Mouse (Mus musculus) liver, adult 2 months (tissue): ENCODE measurements at regions not wholly inside any gene's neighbourhood (a gene's known extent, or its start where the extent isn't known, plus 50 kb on each side); places are given as distances from the start of the nearest gene placed in this dataset.

Source experiments
- DNase-seq: peaks from one replicate; pipeline ENCODE4 v3.0.0-alpha.2; 2011; ENCODE audit warnings: low read depth, low spot score; ENCODE audit errors: extremely low read depth
- H3K27ac ChIP-seq: fragments of 200-500 bp; replicated peaks from 2 replicates; pipeline ENCODE4 v1.5.1; 2012; ENCODE audit warnings: low read depth, mild to moderate bottlenecking, control low read depth, inconsistent platforms, low read length; ENCODE audit not compliant: insufficient read depth
- H3K27me3 ChIP-seq: fragments of 200-500 bp; 2 replicates; pipeline ENCODE4 v1.6.1; 2012; ENCODE audit warnings: mild to moderate bottlenecking, moderate library complexity, low read length, inconsistent platforms; ENCODE audit not compliant: control insufficient read depth, insufficient read depth
- H3K36me3 ChIP-seq: fragments of 200-500 bp; 2 replicates; pipeline ENCODE4 v1.6.1; 2012; ENCODE audit warnings: low read length, inconsistent platforms; ENCODE audit not compliant: control insufficient read depth, insufficient read depth
- H3K4me1 ChIP-seq: fragments of 200-500 bp; 2 replicates; pipeline ENCODE4 v1.6.1; 2011; ENCODE audit warnings: low read length; ENCODE audit not compliant: control insufficient read depth, insufficient read depth
- H3K4me3 ChIP-seq: fragments of 200-500 bp; 2 replicates; pipeline ENCODE4 v1.5.1; 2011; ENCODE audit warnings: low read depth, mild to moderate bottlenecking, control low read depth, low read length, moderate library complexity; ENCODE audit not compliant: insufficient read depth
- H3K79me2 ChIP-seq: fragments of 200-500 bp; 2 replicates; pipeline ENCODE4 v1.6.1; 2012; ENCODE audit warnings: inconsistent platforms, mild to moderate bottlenecking, low read length, moderate library complexity; ENCODE audit not compliant: control insufficient read depth, insufficient read depth
- H3K9ac ChIP-seq: fragments of 200-500 bp; 2 replicates; pipeline ENCODE4 v1.6.1; 2012; ENCODE audit warnings: low read depth, mild to moderate bottlenecking, control low read depth, inconsistent platforms, low read length
- CTCF ChIP-seq: fragments of 200-500 bp; IDR thresholded peaks from 2 replicates; pipeline ENCODE4 v1.5.1; 2011; ENCODE audit warnings: low read depth, low read length, control low read depth
- POLR2A ChIP-seq: fragments of 200-500 bp; IDR thresholded peaks from 2 replicates; pipeline ENCODE4 v1.6.1; 2011; ENCODE audit warnings: low read length, control low read depth; ENCODE audit not compliant: insufficient read depth; ENCODE audit errors: extremely low read depth
- WGBS: fragments of 180-500 bp; shearing (Covaris S2); methylation state at CpG from one replicate; pipeline ENCODE4 v1.1.7; 2018; 5-methylcytosine and 5-hydroxymethylcytosine counted together

- Histone ChIP-seq H3K36me3 (no peaks in the 10 kb centered on the region), H3K79me2 (no peaks in the 10 kb centered on the region)
- WGBS = 66% methylated on average over 6 of the region's 6 CpGs
These were observed 179.8 kb upstream of the Zic1 start for GRCm38 (mm10) chr9:91545402-91545801.

GRCm38 (mm10) chr9:91528838-91529475 lies 163.3 kb upstream of the Zic1 start:
- TF ChIP-seq POLR2A (no peak), CTCF (no peak)
- no peak for DNase-seq
- H3K27ac ChIP-seq = no peak overlapping the region
- no peaks in the 10 kb centered on the region for H3K79me2 ChIP-seq
- 78% methylated on average over 3 of the region's 3 CpGs for WGBS
- no peaks in the 10 kb centered on the region for H3K27me3 ChIP-seq
- no peaks in the 10 kb centered on the region for H3K36me3 ChIP-seq
- no peak overlapping the region for H3K4me3 ChIP-seq
- H3K4me1 ChIP-seq = no peaks in the 10 kb centered on the region
- no peak overlapping the region for H3K9ac ChIP-seq

More at GRCm38 (mm10) chr9:91545402-91545801, 179.8 kb upstream of the Zic1 start:
- Histone ChIP-seq H3K9ac (no peak overlapping the region), H3K4me3 (no peak overlapping the region), H3K27ac (no peak overlapping the region), H3K27me3 (no peaks in the 10 kb centered on the region), H3K4me1 (no peaks in the 10 kb centered on the region)
- no peak for DNase-seq
- TF ChIP-seq POLR2A (no peak), CTCF (no peak)

GRCm38 (mm10) chr9:91528388-91528787 lies 162.8 kb upstream of the Zic1 start:
- no peak for DNase-seq
- 76% methylated on average over 5 of the region's 5 CpGs for WGBS
- Histone ChIP-seq H3K27ac (no peak overlapping the region), H3K9ac (no peak overlapping the region), H3K4me3 (no peak overlapping the region), H3K36me3 (no peaks in the 10 kb centered on the region), H3K27me3 (no peaks in the 10 kb centered on the region), H3K79me2 (no peaks in the 10 kb centered on the region), H3K4me1 (no peaks in the 10 kb centered on the region)
- TF ChIP-seq POLR2A = no peak
- no peak for TF ChIP-seq CTCF

- no peak for DNase-seq
- H3K9ac ChIP-seq = no peak overlapping the region
- no peaks in the 10 kb centered on the region for H3K79me2 ChIP-seq
- H3K27ac ChIP-seq = no peak overlapping the region
- H3K27me3 ChIP-seq = no peaks in the 10 kb centered on the region
- WGBS = 27% methylated on average over 3 of the region's 3 CpGs
- TF ChIP-seq CTCF (no peak), POLR2A (no peak)
- no peaks in the 10 kb centered on the region for H3K36me3 ChIP-seq
- H3K4me1 ChIP-seq = no peaks in the 10 kb centered on the region
- no peak overlapping the region for H3K4me3 ChIP-seq
These were observed 154.9 kb upstream of the Zic1 start for GRCm38 (mm10) chr9:91520521-91520920.

- TF ChIP-seq CTCF (no peak), POLR2A (no peak)
- DNase-seq = no peak
- Histone ChIP-seq H3K4me3 (no peak overlapping the region), H3K36me3 (no peaks in the 10 kb centered on the region), H3K27me3 (no peaks in the 10 kb centered on the region), H3K4me1 (no peaks in the 10 kb centered on the region), H3K27ac (no peak overlapping the region), H3K79me2 (no peaks in the 10 kb centered on the region), H3K9ac (no peak overlapping the region)
- WGBS = 89% methylated on average over 3 of the region's 3 CpGs
These were observed 144.1 kb upstream of the Zic1 start for GRCm38 (mm10) chr9:91509672-91510071.

GRCm38 (mm10) chr9:91503657-91504329 lies 138.2 kb upstream of the Zic1 start:
- Histone ChIP-seq H3K9ac (no peak overlapping the region), H3K36me3 (no peaks in the 10 kb centered on the region), H3K79me2 (no peaks in the 10 kb centered on the region), H3K27ac (no peak overlapping the region), H3K27me3 (no peaks in the 10 kb centered on the region), H3K4me3 (no peak overlapping the region), H3K4me1 (no peaks in the 10 kb centered on the region)
- no peak for DNase-seq
- 64% methylated on average over 5 of the region's 5 CpGs for WGBS
- TF ChIP-seq CTCF = no peak
- no peak for TF ChIP-seq POLR2A
